Mouse (Mus musculus): ENCODE data around the gene Mgat5b. TPM values are rescaled to one million over a fixed set of nuclear protein-coding genes. Genes with fewer than 3 reads are reported as not detected.

Mgat5b gene
- polyA plus RNA-seq, 1 experiment from 2014 or later, result 0.24 TPM

DNA sequence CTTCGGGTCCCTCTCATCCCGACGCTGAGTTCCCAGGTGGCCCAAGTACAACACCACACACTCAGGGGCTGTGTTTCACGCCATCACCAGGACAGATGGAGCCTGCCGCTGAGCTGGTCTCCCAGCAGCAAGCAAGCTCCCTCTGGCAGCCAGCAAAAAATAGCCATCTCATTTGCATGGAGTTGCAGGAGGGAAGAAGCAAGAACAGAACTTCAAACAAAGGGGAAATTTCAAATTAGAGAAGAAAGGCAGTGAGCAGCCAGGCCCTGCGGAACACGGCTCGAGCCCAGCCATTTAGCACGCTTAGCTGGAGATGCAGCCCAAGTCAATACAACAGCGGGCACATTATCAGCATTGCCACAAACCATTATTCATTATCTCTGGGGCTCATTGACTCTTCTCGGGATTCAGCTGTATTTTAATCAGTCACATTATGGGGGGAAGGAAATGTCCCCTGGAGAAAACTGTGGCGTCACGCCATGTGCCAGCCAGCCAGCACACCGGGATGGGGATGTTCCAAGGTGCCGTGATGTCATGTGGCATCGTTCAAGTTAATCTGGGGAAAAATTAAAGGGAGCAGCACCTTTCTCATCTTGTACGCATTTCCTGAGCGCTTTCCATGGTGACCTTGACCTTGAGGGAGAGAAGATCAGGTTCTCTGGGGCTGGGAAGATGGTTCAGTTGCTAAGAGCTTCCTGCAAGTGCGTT, 110.4 kb downstream of the Mgat5b start:
- Histone ChIP-seq H3K27ac (no peak overlapping the region), H3K36me3 (ENCODE audit: insufficient read depth, low read length) (no peaks in the 10 kb centered on the region), H3K9ac (ENCODE audit: low read depth, low read length) (no peak overlapping the region), H3K4me1 (replicated peaks; ENCODE audit: insufficient read depth, low read length) (no peaks in the 10 kb centered on the region), H3K9me3 (replicated peaks; ENCODE audit: low read length) (no peaks in the 10 kb centered on the region), H3K27me3 (ENCODE audit: insufficient read depth, low read length) (no peaks in the 10 kb centered on the region), H3K4me2 (ENCODE audit: low read length) (no peak overlapping the region), H3K4me3 (replicated peaks; ENCODE audit: low read depth, low read length) (no peak overlapping the region)
- WGBS, result 67% methylated on average over 19 of the region's 19 CpGs
- ATAC-seq (replicated peaks; ENCODE audit: low FRiP score, low read depth) (no peak), DNase-seq (ENCODE audit: low spot score) (no peak)
- no peak for TF ChIP-seq CTCF (IDR thresholded peaks at IDR 0.05; ENCODE audit: low read depth)

DNA sequence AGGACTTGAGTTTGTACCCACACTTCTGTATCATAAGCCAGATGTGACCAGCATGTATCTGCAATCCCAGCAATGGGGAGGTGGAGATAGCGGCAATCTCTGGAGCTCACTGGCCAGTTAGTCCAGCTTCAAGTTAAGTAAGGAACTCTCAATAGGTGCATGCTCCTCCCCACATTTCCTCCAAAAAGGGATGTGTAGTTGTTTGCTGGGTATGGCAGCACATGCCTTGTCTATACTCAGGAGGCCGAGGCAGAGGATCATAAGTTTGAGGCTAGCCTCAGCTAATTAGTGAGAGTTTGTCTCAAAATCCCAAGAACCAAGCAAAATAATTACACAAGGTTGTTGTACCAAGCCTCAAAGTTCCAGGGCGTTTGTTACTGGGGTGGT, 110.9 kb downstream of the Mgat5b start:
- Histone ChIP-seq H3K4me2 (ENCODE audit: low read length) (no peak overlapping the region), H3K4me1 (replicated peaks; ENCODE audit: insufficient read depth, low read length) (no peaks in the 10 kb centered on the region), H3K27ac (no peak overlapping the region), H3K36me3 (ENCODE audit: insufficient read depth, low read length) (no peaks in the 10 kb centered on the region), H3K9ac (ENCODE audit: low read depth, low read length) (no peak overlapping the region), H3K4me3 (replicated peaks; ENCODE audit: low read depth, low read length) (no peak overlapping the region), H3K27me3 (ENCODE audit: insufficient read depth, low read length) (no peaks in the 10 kb centered on the region), H3K9me3 (replicated peaks; ENCODE audit: low read length) (no peaks in the 10 kb centered on the region)
- no peak for TF ChIP-seq CTCF (IDR thresholded peaks at IDR 0.05; ENCODE audit: low read depth)
- 85% methylated on average over 3 of the region's 3 CpGs for WGBS
- no peak for ATAC-seq (replicated peaks; ENCODE audit: low FRiP score, low read depth)
- DNase-seq (ENCODE audit: low spot score), result no peak

DNA sequence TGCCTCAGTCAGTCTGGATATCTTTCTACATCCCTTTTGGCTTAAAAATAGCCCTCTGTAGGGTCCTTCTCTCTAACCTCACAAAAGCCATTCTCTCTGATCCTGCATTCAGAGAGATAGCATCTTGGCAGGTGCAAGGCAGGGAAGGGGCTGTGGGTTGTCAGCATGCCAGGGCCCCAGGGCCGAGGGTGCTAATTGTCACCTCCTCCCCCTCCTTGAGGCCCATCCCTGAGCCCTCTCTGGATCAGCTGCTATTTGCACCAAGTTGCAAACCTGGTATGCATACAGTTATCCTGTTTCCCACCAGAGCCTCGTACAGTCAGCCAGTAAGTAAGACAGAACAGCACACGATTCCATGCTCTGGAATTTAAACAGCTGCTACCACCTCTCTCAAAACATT, 111.4 kb downstream of the Mgat5b start:
- 25% methylated on average over 3 of the region's 3 CpGs for WGBS

DNA sequence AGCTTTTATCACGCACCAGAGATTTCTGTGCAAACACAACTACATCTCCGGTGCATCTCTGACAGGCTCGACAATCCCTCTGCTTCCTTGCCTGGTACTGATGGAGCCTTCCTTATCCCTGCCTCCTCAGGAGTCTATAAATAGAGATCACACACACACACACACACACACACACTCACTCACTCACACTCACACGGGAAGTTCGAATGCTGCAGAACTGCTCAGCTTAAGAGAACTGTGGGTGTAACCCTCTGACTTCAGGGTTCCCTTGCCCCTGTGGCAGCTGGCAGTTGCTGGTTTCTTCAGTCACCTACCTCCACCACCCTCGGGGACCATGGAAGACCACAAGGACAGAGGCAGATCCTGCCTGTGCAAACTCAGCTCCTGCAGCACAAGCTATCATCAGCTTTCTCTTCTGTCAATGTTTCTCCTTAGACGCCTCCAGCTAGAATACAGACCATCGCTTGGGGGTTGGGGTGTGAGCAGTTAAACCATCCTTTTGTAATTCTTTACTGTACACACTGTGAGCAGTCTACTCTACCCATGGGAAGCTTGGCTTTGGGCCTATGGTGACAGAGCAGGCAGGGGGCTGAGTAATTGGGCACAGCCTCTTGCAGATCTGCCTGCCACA, 111.9 kb downstream of the Mgat5b start:
- DNase-seq (ENCODE audit: low spot score), result no peak
- ATAC-seq (replicated peaks; ENCODE audit: low FRiP score, low read depth), result no peak
- TF ChIP-seq CTCF (IDR thresholded peaks at IDR 0.05; ENCODE audit: low read depth), result no peak
- H3K27ac ChIP-seq, result no peak overlapping the region
- no peaks in the 10 kb centered on the region for H3K27me3 ChIP-seq (ENCODE audit: insufficient read depth, low read length)
- WGBS, result 44% methylated on average over 8 of the region's 8 CpGs
- no peaks in the 10 kb centered on the region for H3K9me3 ChIP-seq (replicated peaks; ENCODE audit: low read length)
- no peak overlapping the region for H3K4me2 ChIP-seq (ENCODE audit: low read length)
- H3K4me3 ChIP-seq (replicated peaks; ENCODE audit: low read depth, low read length), result no peak overlapping the region
- H3K36me3 ChIP-seq (ENCODE audit: insufficient read depth, low read length), result no peaks in the 10 kb centered on the region
- no peaks in the 10 kb centered on the region for H3K4me1 ChIP-seq (replicated peaks; ENCODE audit: insufficient read depth, low read length)
- H3K9ac ChIP-seq (ENCODE audit: low read depth, low read length), result no peak overlapping the region

More for the DNA sequence above, 111.4 kb downstream of the Mgat5b start:
- Histone ChIP-seq H3K36me3 (ENCODE audit: insufficient read depth, low read length) (no peaks in the 10 kb centered on the region), H3K27me3 (ENCODE audit: insufficient read depth, low read length) (no peaks in the 10 kb centered on the region), H3K4me3 (replicated peaks; ENCODE audit: low read depth, low read length) (no peak overlapping the region), H3K27ac (no peak overlapping the region), H3K9me3 (replicated peaks; ENCODE audit: low read length) (no peaks in the 10 kb centered on the region), H3K4me2 (ENCODE audit: low read length) (no peak overlapping the region), H3K4me1 (replicated peaks; ENCODE audit: insufficient read depth, low read length) (no peaks in the 10 kb centered on the region), H3K9ac (ENCODE audit: low read depth, low read length) (no peak overlapping the region)
- ATAC-seq (replicated peaks; ENCODE audit: low FRiP score, low read depth) (no peak), DNase-seq (ENCODE audit: low spot score) (no peak)
- no peak for TF ChIP-seq CTCF (IDR thresholded peaks at IDR 0.05; ENCODE audit: low read depth)

DNA sequence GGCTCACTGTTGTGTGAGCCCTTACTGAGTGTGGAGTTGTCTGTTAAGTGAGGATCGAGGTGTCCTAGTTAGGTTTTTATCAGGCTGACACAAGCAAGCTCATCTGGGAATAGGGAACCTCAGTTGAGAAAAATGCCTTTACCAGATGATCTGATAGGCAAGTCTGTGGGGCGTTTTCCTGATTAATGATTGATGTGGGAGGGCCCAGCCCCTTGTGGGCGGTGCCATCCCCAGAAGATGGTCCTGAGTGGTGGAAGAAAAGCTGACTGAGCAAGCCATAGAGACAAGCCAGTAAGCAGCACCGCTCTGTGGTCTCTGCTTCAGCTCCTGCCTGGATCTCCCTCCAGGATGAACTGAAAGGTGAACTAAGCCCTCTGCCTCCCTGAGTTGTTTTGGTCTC, 112.6 kb downstream of the Mgat5b start:
- Histone ChIP-seq H3K9me3 (replicated peaks; ENCODE audit: low read length) (no peaks in the 10 kb centered on the region), H3K4me3 (replicated peaks; ENCODE audit: low read depth, low read length) (no peak overlapping the region), H3K4me1 (replicated peaks; ENCODE audit: insufficient read depth, low read length) (peaks cover 6% of the 10 kb centered on the region; the same call in 1 of the 2 replicates), H3K9ac (ENCODE audit: low read depth, low read length) (no peak overlapping the region), H3K27ac (no peak overlapping the region), H3K27me3 (ENCODE audit: insufficient read depth, low read length) (no peaks in the 10 kb centered on the region), H3K4me2 (ENCODE audit: low read length) (no peak overlapping the region), H3K36me3 (ENCODE audit: insufficient read depth, low read length) (no peaks in the 10 kb centered on the region)
- 38% methylated on average over 4 of the region's 4 CpGs for WGBS
- TF ChIP-seq CTCF (IDR thresholded peaks at IDR 0.05; ENCODE audit: low read depth), result no peak
- DNase-seq (ENCODE audit: low spot score) (no peak), ATAC-seq (replicated peaks; ENCODE audit: low FRiP score, low read depth) (0 out of 2 replicates have a peak, but pooled peaks have one; percentile 57)

DNA sequence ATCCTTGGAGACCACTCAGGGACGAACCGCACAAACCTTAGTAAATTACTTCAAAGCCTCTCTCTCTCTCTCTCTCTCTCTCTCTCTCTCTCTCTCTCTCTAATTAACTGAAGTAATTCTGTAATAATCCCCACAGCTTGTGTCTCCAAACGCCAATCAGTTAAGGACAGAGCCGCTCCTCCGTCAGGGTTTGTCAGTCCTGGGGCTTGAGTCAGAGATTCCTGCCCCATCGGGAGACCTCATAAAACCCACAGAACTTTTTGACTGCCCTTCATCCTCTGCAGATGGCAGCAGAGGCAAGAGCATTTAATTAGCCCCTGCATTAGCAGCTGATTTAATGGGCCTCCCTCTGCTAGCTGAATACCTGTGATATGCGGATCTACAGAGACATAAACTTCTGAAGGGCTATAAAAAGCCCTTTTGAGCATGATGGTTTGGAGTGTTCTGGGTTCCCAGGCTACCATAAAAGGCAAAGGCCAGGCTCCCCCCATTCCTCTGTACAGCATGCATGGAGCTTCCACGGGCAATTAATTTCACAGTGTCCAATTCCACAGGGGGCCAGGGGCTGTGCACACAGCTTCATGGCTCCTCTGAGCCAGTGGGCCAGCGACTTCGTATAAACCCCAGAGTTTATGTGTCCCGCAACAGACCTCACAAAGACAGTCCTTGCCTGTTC, 117.1 kb downstream of the Mgat5b start:
- H3K9me3 ChIP-seq (replicated peaks; ENCODE audit: low read length), result no peaks in the 10 kb centered on the region
- WGBS, result 18% methylated on average over 11 of the region's 11 CpGs
- H3K9ac ChIP-seq (ENCODE audit: low read depth, low read length), result no peak overlapping the region
- peak; percentile 31 for TF ChIP-seq CTCF (IDR thresholded peaks at IDR 0.05; ENCODE audit: low read depth)
- ATAC-seq (replicated peaks; ENCODE audit: low FRiP score, low read depth), result no peak
- no peaks in the 10 kb centered on the region for H3K36me3 ChIP-seq (ENCODE audit: insufficient read depth, low read length)
- H3K4me1 ChIP-seq (replicated peaks; ENCODE audit: insufficient read depth, low read length), result peaks cover 8% of the 10 kb centered on the region; the same call in 1 of the 2 replicates
- peak; percentile 73 for DNase-seq (ENCODE audit: low spot score)
- no peak overlapping the region for H3K4me3 ChIP-seq (replicated peaks; ENCODE audit: low read depth, low read length)
- H3K4me2 ChIP-seq (ENCODE audit: low read length), result no peak overlapping the region
- H3K27ac ChIP-seq, result no peak overlapping the region
- H3K27me3 ChIP-seq (ENCODE audit: insufficient read depth, low read length), result no peaks in the 10 kb centered on the region

Other genes starting within 250 kb of the Mgat5b start
- gene St6galnac1, start 143.4 kb upstream of the Mgat5b start, polyA plus RNA-seq (2015; fragmentation: Nextera tagmentation; extraction: Ambion mirVana), result not detected in 2 replicates
- gene Mxra7, start 90.8 kb upstream of the Mgat5b start, polyA plus RNA-seq (2015; fragmentation: Nextera tagmentation; extraction: Ambion mirVana), result 17.6 and 18.3 TPM in 2 replicates
- gene Mettl23, start 75.6 kb upstream of the Mgat5b start, polyA plus RNA-seq (2015; fragmentation: Nextera tagmentation; extraction: Ambion mirVana), result 60.2 and 71.5 TPM in 2 replicates
- gene Jmjd6, start 75.4 kb upstream of the Mgat5b start, polyA plus RNA-seq (2015; fragmentation: Nextera tagmentation; extraction: Ambion mirVana), result 52.8 and 54.1 TPM in 2 replicates
- 48.4 and 53.6 TPM in 2 replicates for gene Mfsd11, start 66.4 kb upstream of the Mgat5b start, polyA plus RNA-seq (2015; fragmentation: Nextera tagmentation; extraction: Ambion mirVana)
- 664 and 665 TPM in 2 replicates for gene Srsf2, start 65.8 kb upstream of the Mgat5b start, polyA plus RNA-seq (2015; fragmentation: Nextera tagmentation; extraction: Ambion mirVana)
- 87.6 and 93.7 TPM in 2 replicates for gene Sec14l1, start 196.3 kb downstream of the Mgat5b start, polyA plus RNA-seq (2015; fragmentation: Nextera tagmentation; extraction: Ambion mirVana)